Mouse (Mus musculus): Measurements from ENCODE around the gene Rnf135.
A peak's percentile ranks its signal among the peaks of the same experiment; 100 is the strongest.
"Not testable (repeated sequence)": the region's sequence is repeated elsewhere in the genome, so short reads cannot be mapped to it uniquely, and the experiment has no call there.

Gene Rnf135

DNA sequence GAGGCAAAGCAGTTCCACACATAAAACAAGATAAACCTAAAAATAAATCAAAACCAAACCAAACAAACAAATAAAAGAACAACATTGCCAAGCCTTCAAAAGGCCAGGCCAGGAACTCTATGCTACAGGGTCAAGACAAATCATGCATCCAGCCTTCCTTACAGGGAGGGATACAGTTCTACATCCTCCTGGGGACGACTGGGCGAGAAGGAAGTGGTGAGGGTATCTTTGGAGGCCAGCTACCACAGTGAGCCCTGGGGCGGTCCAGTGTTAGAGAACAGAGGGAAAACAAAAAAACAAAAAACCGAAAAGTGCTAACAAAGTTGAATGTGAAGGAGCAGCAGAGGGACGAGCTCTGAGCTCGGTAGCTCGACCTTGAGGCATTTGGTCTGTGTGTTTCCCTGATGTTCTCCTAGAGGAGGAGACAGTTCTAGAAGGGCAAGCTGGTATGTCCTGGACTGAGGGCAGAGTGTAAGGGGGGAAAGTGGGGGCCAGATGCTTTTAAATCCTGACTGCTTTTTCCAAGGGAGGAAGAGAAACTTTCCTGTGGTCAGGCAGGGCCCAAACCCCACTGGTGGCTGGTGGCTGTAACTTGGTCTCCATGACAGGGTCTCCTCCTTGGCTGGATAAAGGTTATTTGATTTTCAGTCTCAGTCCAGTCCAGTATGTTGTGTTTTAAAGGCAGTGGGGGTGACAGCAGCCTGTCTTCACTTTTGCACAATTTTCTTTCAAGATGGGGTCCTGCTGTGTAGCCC, 20.1 kb upstream of the Rnf135 start:
- DNase-seq = no peak

DNA sequence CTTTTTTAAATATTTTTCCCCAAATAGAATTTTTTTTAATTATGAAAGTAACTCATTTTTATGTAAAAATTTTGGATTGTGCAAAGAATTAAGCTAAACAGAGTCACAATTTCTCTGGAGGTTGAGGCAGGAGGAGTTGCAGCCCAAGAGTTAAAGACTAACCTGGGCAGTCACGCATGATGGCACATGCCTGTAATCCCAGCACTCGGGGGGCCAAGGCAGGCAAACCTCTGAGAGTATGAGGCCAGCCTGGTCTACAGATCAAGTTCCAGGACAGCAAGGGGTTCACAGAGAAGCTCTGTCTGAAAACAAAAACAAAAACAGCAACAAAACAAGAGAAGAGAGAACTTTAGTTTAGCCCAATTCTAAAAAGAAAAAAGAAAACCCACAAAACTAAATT, 19.4 kb upstream of the Rnf135 start:
- peak; percentile 74 for DNase-seq

DNA sequence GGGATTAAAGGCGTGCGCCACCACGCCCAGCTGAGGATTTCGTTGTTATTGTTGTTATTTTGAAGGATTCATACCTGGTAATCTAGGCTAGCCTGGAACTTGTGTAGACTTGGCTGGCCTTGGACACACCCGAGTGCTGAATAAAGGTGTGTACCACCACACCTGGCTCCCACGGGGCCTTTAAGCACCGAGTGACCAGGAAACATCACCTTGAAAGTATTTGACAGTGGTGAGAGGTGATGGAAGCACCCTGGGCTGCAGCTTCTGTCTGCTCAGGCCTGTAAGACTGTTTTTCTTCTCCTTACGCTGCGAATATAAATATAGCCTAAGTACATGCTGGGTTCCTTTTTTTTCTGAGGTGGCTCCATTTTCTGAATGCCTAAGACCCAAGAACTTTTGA, 15.5 kb upstream of the Rnf135 start:
- DNase-seq = no peak

DNA sequence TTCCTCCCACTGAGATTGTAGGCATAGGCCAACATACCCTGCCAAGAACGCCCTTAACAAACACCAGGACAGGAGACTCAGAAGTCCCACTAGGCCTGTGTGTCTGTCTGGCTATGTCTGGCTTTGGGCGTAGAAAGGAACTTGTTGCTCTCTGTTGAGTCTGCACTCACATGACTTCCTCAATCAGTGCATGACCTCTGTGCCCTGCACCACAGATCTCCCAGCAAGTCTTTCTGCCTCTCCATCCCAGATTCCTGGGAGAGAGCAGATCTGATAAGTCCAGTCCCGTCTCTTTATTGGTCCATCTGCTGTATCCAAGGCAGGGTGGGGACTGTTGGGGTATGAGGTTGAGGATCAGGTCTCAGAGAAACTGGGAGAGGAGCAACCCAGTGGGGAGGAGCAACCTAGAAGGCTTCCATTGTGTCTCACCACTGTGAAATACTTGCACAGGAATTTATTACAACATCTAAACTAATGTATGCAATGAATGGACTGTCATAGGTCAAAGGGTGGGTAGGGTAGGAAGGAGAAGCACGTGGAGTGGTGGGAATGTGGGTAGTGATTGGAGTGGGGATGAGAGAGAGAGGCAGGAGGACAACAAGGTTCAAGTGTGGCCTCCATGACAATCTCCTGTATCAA, 14.9 kb upstream of the Rnf135 start:
- no peak for DNase-seq

DNA sequence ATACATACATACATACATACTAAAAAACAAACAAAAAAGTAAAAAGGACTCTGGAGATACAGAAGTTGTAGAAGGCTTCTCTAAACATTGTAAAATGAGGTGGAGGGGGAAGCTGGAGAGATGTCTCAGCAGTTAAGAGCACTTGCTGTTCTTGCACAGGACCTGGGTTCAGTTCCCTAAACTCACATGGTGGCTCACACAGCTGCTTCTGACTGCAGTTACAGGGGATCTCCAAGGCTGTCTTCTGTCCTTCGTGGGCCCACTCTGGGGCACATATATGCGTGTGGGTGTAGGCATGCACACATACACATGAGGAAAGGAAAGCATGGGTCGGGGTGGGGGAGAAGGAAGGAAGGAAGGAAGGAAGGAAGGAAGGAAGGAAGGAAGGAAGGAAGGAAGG, 14.0 kb upstream of the Rnf135 start:
- no peak for DNase-seq

DNA sequence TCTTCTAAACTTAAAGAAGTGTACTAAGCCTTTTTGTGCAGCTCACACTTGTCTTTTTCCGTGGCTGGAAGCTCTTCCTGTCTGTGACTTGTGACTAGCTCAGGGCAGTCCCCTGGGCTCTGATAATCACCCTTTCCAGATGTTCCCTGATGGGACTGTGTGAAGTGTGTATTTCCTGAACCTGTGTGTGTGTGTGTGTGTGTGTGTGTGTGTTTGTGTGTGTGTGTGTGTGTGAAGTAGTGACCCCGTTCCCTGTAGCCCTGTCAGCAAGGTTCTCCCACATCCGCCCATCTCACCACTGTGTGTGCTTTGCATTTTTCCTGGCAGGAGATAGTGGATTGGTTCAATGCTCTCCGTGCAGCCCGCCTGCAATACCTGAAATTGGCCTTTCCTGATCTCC, 13.3 kb upstream of the Rnf135 start:
- DNase-seq = no peak

DNA sequence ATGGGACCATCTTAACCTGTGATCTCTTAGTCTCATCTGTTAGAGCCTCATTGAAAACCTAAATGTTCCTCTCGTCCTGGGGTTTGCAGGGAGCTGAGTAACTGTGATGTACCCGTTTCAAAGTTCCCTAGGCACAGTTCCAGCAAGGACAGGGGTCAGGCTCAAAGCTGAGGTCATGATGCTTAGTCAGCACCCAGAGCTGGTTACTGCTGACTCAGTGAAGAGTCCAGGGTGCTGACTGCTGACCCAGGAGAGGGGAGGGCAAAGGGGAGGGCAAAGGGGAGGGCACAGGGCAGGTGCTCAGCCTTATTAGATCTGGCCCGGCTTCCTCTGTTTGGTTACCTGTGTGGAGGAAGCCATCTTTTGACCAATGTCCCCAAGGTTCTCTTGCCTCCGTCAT, 11.8 kb upstream of the Rnf135 start:
- peak; percentile 92 for DNase-seq

DNA sequence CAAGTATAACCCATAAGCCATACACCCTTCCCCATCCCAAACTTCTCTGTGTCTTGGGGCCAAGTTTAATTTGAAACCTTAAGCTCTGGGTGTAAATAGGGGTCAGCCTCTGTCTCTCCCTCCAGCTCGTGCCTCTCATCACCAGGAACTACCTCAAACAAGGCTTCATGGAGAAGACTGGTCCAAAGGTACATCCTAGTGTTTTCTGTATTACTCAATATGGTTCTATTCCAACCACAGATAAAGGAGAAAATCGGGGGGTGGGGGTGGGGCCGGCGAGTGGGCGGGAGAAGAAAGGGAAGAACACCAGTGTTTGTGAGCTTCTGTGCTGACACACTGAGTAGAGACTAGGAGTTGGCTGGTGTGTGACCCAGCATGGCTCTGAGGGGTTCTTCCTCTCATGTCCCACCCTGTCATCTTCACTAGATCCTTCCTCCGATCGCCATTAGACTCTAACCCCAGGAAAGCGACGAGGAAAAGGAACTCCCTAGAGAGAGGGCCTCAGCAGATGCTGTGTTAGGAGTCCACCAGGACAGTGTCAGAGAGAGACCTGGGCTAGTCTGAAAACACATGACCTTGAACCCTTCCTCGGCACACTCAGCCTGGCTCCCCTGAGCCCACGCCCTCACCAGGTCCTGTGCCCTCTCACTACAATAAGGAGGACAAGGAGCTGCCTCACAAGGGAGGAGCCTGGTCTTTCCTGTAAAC, 9.5 kb upstream of the Rnf135 start:
- no peak for DNase-seq

DNA sequence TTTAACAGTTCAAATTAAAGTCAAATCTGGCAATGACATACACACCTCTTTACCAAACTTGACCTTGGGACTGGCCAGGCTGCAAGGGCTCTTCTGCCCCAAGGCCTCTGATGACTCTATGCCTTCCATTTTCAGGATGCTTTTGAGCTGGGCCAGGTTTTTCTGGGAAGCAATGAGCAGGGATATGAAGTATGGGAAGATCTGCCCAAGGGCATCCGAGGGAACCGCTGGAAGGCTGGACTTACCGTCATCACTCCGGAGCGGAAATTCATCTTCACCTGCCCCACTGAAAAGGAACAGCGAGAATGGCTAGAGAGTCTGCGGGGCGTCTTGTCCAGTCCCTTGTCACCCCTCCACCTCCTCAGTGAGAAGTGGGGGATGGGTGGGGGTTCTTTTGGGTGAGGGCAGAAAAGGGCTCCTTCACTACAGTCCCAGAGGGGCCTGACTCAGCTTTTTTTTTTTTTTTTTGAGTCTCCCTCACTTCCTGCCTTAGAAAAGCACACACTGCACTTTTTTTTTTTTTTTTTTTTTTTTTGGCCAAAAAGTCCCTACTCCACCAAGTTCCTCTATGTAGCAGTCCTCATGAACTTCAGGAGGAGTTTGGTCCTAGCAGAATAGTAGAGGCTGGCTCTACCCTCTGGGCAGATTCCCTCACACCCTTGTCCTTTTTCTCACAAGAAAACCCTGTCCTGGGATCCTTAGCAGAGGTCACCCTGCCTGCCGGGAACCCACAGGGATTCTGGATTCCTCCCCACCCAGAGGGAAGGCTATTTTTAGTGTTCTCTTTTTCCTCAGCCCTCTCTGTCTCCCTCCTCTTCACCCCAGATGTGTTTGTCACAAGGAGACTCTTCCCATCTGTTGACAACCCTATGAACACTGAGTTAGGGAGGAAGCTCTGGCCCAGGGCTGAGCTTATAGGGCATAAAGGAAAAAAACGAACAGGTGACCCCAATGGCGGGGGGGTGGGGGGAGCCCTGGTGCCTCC, 6.4 kb upstream of the Rnf135 start:
- no peak for DNase-seq

DNA sequence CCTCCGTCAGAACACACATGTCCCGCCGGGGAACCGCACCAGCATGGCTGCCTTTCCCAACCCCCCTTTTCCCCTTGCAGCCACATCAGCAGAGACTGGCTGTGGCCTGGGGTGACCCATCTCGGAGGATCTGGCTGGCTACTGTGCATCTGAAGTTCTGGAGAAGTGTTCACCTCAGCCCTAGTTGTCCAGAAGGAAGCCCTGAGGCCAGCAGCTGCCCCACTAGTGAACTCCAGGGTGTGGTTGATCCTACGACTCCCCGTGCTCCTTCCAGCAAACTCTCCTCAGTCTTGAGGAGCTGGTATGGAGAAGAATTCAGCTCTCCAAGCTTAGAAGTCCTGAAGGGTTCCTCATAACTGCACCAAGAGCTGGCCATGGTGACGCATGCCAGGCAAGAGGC, 5.3 kb upstream of the Rnf135 start:
- DNase-seq = no peak

DNA sequence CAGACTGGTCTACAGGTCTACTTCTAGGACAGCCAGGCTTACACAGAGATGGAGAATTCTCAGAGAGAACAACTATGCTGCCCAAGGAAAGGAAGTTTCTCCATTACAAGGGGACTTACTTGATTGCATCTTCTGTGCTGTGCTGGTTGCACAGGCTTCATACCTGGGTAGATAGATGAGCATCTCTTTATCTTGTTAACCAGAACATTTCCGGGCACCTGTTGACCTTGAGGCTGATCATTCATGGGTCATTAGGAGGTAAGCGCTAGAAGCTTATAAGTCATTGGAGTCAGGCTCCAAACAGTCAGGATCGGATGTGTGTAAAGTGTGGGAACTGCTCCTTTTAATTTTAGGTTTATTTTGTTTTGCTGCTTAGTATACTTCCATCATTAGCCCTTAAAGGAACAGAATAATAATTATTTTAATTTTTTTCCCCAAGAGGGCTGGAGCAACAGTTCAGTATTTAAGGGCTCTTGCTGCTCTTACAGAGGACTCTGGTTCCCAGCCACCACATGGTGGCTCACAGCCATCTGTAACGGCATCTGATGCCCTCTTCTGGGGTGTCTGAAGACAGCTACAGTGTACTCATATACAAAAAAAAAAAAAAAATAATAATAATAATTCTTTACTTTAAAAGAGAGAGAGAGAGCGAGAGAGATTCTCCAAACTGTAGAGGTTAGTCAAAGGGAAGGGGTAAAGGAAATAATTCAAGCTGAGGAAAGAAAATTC, 2.5 kb upstream of the Rnf135 start:
- DNase-seq = no peak

DNA sequence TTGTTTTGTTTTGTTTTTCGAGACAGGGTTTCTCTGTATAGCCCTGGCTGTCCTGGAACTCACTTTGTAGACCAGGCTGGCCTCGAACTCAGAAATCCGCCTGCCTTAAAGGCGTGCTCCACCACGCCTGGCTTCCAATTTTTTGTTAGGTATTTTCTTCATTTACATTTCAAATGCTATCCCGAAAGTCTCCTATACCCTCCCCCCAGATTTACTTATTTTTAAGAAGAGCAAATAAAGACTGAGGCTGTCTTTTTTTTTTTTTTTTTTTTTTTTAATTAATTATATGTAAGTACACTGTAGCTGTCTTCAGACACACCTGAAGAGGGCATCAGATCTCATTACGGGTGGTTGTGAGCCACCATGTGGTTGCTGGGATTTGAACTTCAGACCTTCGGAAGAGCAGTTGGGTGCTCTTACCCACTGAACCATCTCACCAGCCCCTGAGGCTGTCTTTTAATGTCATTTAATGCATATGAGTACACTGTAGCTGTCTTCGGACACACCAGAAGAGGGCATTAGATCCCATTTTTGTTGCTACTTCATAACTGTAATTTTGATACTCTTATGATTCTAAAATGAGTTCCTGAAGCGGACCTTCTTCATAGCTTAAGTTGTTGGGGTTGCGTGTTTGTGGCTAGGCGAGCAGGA, 472 bp upstream of the Rnf135 start:
- not testable (repeated sequence) for DNase-seq

DNA sequence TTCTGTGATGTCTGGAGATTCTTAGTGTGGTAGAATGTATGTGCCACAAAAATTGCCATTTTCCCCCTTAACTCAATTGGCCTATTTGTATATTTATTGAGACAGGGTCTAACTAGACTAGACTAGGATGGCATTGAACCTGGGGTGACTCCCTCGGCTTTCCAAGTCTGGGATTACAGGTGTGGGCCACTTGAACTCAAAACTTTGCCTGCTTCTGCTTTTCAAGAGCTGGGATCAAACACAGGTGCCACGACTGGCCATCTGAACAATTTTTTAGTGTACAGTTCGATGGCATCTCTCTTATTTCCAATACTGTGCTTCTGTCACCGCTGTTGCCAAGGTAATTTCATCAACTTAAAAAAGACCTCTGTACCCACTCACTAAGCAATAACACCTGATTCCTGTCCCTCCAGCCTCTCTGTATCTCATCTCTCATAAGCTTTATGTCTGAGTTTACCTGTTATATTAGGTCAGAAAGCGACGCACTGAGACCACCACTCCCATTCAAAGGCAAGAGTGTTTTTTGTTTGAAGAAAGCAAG, 950 bp downstream of the Rnf135 start:
- DNase-seq = no peak

DNA sequence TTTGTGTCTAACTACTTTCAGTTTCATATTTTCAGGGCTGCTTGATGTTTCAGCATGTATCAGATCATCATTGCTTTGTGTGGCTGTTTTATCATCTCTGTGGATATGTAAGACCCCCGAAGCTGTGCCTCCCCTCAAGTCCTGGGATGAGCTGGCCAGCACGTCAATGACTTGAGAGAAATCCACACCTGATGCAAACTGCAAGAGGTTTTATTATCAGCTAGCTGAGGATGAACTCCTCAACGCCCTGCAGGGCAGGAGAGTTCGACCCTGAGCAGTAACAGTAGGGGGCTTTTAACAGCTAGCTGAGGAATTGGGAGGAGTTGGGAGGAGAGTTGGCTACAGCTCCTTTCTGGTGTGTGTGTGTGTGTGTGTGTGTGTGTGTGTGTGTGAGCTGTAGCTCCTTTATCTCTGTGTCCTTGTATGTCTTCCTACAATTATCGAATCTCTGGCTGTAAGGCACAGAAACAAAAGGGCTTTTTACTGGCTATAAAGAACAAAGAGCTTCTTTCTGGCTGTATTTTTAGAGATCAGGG, 1.9 kb downstream of the Rnf135 start:
- not testable (repeated sequence) for DNase-seq

DNA sequence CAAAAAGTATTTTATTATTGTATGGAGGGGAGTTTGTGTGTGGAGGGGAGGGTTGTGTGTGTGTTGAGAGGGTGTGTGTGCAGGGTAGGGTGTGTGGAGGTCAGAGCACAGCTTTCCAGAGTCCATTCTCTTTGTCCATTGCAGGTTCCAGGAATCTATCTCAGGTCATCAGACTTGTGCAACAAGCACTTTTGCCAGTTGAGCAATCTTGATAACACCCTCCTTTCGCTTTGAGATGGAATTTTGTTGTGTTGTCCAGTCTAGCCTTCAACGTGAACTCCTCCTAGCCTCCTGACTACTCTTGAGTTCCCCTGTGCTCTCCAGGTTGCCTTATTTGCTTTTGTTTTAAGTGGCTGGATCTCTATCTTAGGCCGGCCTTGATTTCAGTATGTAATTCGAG, 6.6 kb downstream of the Rnf135 start:
- no peak for DNase-seq

DNA sequence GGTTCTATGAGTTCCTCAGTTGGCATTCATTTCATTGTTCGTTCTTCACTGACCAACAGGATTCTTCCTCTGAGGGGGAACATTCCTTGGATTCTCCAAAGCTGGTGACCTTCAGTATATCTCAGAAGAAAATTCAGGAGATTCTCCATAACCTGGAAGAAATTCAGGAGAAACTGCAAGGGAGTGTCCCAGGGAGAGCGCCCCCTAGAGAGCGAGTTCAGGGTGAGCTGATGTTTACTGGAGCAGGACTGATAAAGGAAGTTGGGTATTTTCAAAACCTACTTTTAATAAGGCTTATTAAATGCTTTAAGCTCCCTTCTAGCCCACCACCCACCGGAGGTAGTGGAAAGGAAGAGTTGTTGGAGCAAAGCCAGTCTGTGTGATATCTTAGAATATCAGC, 10.2 kb downstream of the Rnf135 start:
- DNase-seq = no peak

DNA sequence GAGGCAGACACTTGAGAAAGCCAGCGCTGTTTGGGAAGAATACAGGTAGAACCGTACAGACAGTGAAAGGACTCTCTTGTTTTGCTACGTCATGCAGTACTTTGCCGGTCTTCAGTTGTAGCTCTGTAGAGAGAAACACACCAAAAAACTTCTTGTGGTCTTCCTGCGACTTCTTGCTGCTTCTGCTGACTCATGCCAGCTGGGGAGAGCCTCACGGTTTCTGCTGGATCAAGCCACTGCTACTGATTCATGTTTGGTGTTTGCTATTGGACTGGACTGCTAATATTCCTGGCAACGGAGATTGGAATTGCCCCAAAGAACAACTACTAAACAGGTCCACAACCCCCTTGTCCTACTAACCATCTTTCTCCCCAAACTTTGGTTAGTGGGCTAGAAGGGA, 12.7 kb downstream of the Rnf135 start:
- DNase-seq = no peak

DNA sequence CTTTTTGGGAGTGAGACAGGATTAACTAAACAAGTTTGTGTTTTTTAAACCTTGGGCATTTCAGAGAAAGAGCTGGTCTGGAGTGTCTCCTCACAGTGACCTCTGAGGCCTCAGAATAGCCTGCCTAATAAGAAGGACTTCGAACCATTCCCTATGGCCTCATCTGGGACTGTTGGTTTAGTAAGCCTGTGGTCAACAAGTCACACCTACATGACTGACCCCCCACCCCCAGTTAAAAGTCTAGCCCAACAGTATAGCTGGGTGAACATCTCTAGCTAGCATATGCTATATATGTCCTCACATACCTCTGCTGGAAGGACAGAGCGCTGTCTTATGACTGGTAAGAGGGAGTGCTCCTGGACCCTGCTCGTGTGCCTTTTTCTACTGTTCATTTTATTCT, 15.7 kb downstream of the Rnf135 start:
- no peak for DNase-seq

DNA sequence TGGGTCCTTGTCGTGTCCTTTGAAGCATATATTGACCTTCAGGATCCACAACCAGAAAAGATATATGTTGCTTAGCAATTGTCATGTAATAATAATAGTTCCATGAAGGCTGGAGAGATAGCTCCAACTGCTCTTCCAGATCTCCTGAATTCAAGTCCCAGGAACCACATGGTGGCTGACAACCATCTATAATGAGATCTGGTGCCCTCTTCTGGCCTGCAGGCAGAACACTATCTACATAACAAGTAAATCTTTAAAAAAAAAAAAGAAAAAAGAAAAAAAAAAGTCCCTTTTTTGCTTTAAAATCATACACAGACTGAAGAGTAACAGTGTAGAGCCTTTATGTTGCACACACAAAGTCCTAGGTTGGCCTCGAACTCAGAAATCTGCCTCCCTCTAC, 16.1 kb downstream of the Rnf135 start:
- no peak for DNase-seq

DNA sequence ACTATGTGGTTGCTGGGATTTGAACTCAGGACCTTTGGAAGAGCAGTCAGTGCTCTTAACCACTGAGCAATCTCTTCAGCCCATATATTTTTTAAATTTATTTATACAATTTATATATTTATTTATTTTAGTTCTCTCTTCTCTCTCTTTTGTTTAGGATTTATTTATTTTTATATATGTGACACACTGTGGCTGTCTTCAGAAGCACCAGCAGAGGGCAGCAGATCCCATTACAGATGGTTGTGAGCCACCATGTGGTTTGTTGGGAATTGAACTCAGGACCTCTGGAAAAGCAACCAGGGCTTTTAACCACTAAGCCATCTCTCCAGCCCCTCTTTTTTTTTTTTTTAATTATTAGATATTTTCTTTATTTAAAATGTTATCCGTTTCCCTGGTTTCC, 16.7 kb downstream of the Rnf135 start:
- DNase-seq = no peak

DNA sequence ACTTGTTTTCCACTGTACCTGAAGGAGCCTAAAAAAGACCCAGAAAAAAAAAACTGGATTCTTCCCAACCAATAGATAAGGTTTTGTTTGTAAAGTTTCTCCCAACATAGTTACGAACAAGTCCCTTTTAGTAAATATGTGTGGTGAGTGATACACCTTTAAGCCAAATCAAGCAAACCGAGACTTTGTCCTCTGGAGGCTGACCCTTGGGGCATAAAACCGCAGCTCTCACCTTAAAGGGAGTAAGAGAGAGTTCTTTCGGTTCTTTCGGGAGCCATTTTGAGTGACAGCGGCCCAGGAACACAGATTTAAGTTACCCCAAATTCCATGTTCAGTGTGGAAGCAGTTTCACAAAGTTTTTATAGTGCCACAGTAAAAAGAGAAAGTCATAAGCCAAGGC, 18.6 kb downstream of the Rnf135 start:
- DNase-seq = no peak

Data from kidney, adult 11 months (tissue).